Mouse (Mus musculus): ENCODE measurements around the gene Haus3. TPM values are rescaled to one million over a fixed set of nuclear protein-coding genes. Genes with fewer than 3 reads are reported as not detected.

The Haus3 gene
- total RNA-seq, 2 experiments from 2014 or later, result 61.6 to 120 TPM

- no peak for ATAC-seq (replicated peaks; ENCODE audit: low FRiP score, poor library complexity, severe bottlenecking)
Measured at GRCm38 (mm10) chr5:34132731-34133130, 36.6 kb downstream of the Haus3 start.

- ATAC-seq (replicated peaks; ENCODE audit: low FRiP score, poor library complexity, severe bottlenecking), result no peak
Measured at GRCm38 (mm10) chr5:34124131-34124530, 45.2 kb downstream of the Haus3 start.

GRCm38 (mm10) chr5:34119121-34119856 is 50.0 kb downstream of the Haus3 start:
- ATAC-seq (replicated peaks; ENCODE audit: low FRiP score, poor library complexity, severe bottlenecking), result no peak

- no peak for ATAC-seq (replicated peaks; ENCODE audit: low FRiP score, poor library complexity, severe bottlenecking)
Measured at GRCm38 (mm10) chr5:34105681-34106080, 63.6 kb downstream of the Haus3 start.

Other genes with a start within 250 kb of the Haus3 start
- gene Nelfa, start 233.1 kb downstream of the Haus3 start, total RNA-seq (2015; ENCODE audit: low replicate concordance), result 12.3 and 28.1 TPM in 2 replicates
- 12.5 and 25.8 TPM in 2 replicates for gene Nelfa, start 233.1 kb downstream of the Haus3 start, total RNA-seq (2017; ENCODE audit: low replicate concordance)
- not detected in 2 replicates for gene Gm1673, start 186.1 kb downstream of the Haus3 start, total RNA-seq (2015; ENCODE audit: low replicate concordance)
- gene Gm1673, start 186.1 kb downstream of the Haus3 start, total RNA-seq (2017; ENCODE audit: low replicate concordance), result not detected in 2 replicates
- gene Nat8l, start 173.5 kb downstream of the Haus3 start, total RNA-seq (2015; ENCODE audit: low replicate concordance), result 0.72 TPM in 1 of 2 replicates, not detected in the other
- gene Nat8l, start 173.5 kb downstream of the Haus3 start, total RNA-seq (2017; ENCODE audit: low replicate concordance), result 0.15 and 0.77 TPM in 2 replicates
- 1.1 and 4.2 TPM in 2 replicates for gene Poln, start 79 bp downstream of the Haus3 start, total RNA-seq (2015; ENCODE audit: low replicate concordance)
- 1.7 and 7.3 TPM in 2 replicates for gene Poln, start 79 bp downstream of the Haus3 start, total RNA-seq (2017; ENCODE audit: low replicate concordance)
- gene Mxd4, start 18.2 kb upstream of the Haus3 start, total RNA-seq (2015; ENCODE audit: low replicate concordance), result 4.7 and 7.1 TPM in 2 replicates
- 3.6 and 13.6 TPM in 2 replicates for gene Mxd4, start 18.2 kb upstream of the Haus3 start, total RNA-seq (2017; ENCODE audit: low replicate concordance)
- gene Zfyve28, start 118.9 kb upstream of the Haus3 start, total RNA-seq (2015; ENCODE audit: low replicate concordance), result not detected in 2 replicates
- gene Zfyve28, start 118.9 kb upstream of the Haus3 start, total RNA-seq (2017; ENCODE audit: low replicate concordance), result 0.30 TPM in 1 of 2 replicates, not detected in the other
- not detected in 2 replicates for gene Cfap99, start 119.1 kb upstream of the Haus3 start, total RNA-seq (2015; ENCODE audit: low replicate concordance)
- not detected in 2 replicates for gene Cfap99, start 119.1 kb upstream of the Haus3 start, total RNA-seq (2017; ENCODE audit: low replicate concordance)
- 105 and 141 TPM in 2 replicates for gene Rnf4, start 166.8 kb upstream of the Haus3 start, total RNA-seq (2015; ENCODE audit: low replicate concordance)
- 134 and 143 TPM in 2 replicates for gene Rnf4, start 166.8 kb upstream of the Haus3 start, total RNA-seq (2017; ENCODE audit: low replicate concordance)
- gene Fam193a, start 200.4 kb upstream of the Haus3 start, total RNA-seq (2015; ENCODE audit: low replicate concordance), result 59.1 and 67.1 TPM in 2 replicates
- gene Fam193a, start 200.4 kb upstream of the Haus3 start, total RNA-seq (2017; ENCODE audit: low replicate concordance), result 48.8 and 89.6 TPM in 2 replicates